Mouse (Mus musculus): ENCODE measurements around the gene Hmgcll1.

DNA sequence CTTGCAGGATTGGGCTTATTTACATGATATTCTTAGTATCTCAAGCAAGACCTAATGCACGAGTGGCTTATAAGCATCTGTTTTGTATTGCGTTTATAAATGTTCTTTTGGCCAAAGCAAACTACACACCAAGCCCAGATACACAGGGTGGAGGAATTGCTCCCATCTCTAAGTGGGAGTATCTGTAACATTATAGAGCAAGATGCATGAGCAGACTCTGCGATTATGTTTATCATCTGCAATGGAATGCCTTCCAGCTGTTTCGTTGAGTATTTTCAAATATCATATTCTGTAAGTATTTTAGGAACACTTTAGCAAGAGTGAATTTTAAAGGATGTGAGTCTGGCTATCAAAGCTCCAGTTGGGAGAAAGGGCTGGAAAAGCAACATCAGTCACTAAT lies 25.2 kb upstream of the Hmgcll1 start:
- TF ChIP-seq CTCF (IDR thresholded peaks at IDR 0.05; ENCODE audit: borderline replicate concordance, extremely low read depth, insufficient read depth, insufficient read length) (no peak), POLR2A (IDR thresholded peaks at IDR 0.05; ENCODE audit: borderline replicate concordance, extremely low read depth, insufficient read depth, insufficient read length, poor library complexity, severe bottlenecking) (no peak)

Measured in brain, embryonic 14.5 days (tissue).